Mouse (Mus musculus): ENCODE measurements at regions not wholly inside any gene's neighbourhood (a gene's known extent, or its start where the extent isn't known, plus 50 kb on each side); places are given as distances from the start of the nearest gene placed in this dataset.

GRCm38 (mm10) chr2:79571910-79572309, 63.2 kb upstream of the Itprid2 start:
- no peak overlapping the region for H3K4me3 ChIP-seq (replicated peaks; ENCODE audit: insufficient read depth, low read depth, low read length)

GRCm38 (mm10) chr2:79575074-79575473, 60.1 kb upstream of the Itprid2 start:
- no peak for DNase-seq
- no peak overlapping the region for H3K27ac ChIP-seq (ENCODE audit: insufficient read depth, low read length)
- 76% methylated on average over 6 of the region's 6 CpGs for WGBS
- H3K4me1 ChIP-seq (ENCODE audit: control insufficient read depth, insufficient read depth, low read length) = peaks cover 4% of the 10 kb centered on the region; the same call in 1 of the 2 replicates
- TF ChIP-seq CTCF (IDR thresholded peaks at IDR 0.05; ENCODE audit: borderline replicate concordance, insufficient read depth, low read depth, low read length) (no peak), POLR2A (IDR thresholded peaks at IDR 0.05; ENCODE audit: borderline replicate concordance, insufficient read depth, low read length) (no peak)
- no peaks in the 10 kb centered on the region for H3K27me3 ChIP-seq (ENCODE audit: control insufficient read depth, insufficient read depth, low read length)
- no peak overlapping the region for H3K4me3 ChIP-seq (replicated peaks; ENCODE audit: insufficient read depth, low read depth, low read length)

More at GRCm38 (mm10) chr2:79571910-79572309, 63.2 kb upstream of the Itprid2 start:
- H3K27ac ChIP-seq (ENCODE audit: insufficient read depth, low read length) = no peak overlapping the region
- no peaks in the 10 kb centered on the region for H3K27me3 ChIP-seq (ENCODE audit: control insufficient read depth, insufficient read depth, low read length)
- WGBS = 78% methylated on average over 5 of the region's 5 CpGs
- DNase-seq = no peak
- TF ChIP-seq CTCF (IDR thresholded peaks at IDR 0.05; ENCODE audit: borderline replicate concordance, insufficient read depth, low read depth, low read length) (no peak), POLR2A (IDR thresholded peaks at IDR 0.05; ENCODE audit: borderline replicate concordance, insufficient read depth, low read length) (no peak)
- H3K4me1 ChIP-seq (ENCODE audit: control insufficient read depth, insufficient read depth, low read length) = peaks cover 4% of the 10 kb centered on the region; the same call in 1 of the 2 replicates

GRCm38 (mm10) chr2:79585022-79585774, 50.0 kb upstream of the Itprid2 start:
- DNase-seq = no peak
- 81% methylated on average over 7 of the region's 7 CpGs for WGBS
- Histone ChIP-seq H3K27ac (ENCODE audit: insufficient read depth, low read length) (no peak overlapping the region), H3K27me3 (ENCODE audit: control insufficient read depth, insufficient read depth, low read length) (no peaks in the 10 kb centered on the region), H3K4me1 (ENCODE audit: control insufficient read depth, insufficient read depth, low read length) (no peaks in the 10 kb centered on the region), H3K4me3 (replicated peaks; ENCODE audit: insufficient read depth, low read depth, low read length) (no peak overlapping the region)
- no peak for TF ChIP-seq CTCF (IDR thresholded peaks at IDR 0.05; ENCODE audit: borderline replicate concordance, insufficient read depth, low read depth, low read length)
